Mouse (Mus musculus) heart, postnatal 36 days (tissue): ENCODE measurements at regions not wholly inside any gene's neighbourhood (a gene's known extent, or its start where the extent isn't known, plus 50 kb on each side); places are given as distances from the start of the nearest gene placed in this dataset.

Experiments
- DNase-seq, 2 experiments: peaks; one replicate each; pipeline ENCODE4 v3.0.0; 2021 to 2022
- intact Hi-C: fragments of 180-260 bp; cut with DNase I; formaldehyde crosslinking; loops from one replicate; pipeline ENCODE4 v1.15.1; 2025

- intact Hi-C loops: no loop called here
These were observed 413.4 kb upstream of the Impad1 start for GRCm38 (mm10) chr4:5206394-5207099.

GRCm38 (mm10) chr4:5205328-5206208 is 412.4 kb upstream of the Impad1 start:
- intact Hi-C loops: no loop called here
- no peak for DNase-seq

More at GRCm38 (mm10) chr4:5206394-5207099, 413.4 kb upstream of the Impad1 start:
- no peak for DNase-seq

GRCm38 (mm10) chr4:5194272-5194671 is 401.1 kb upstream of the Impad1 start:
- DNase-seq: no peak
- intact Hi-C loops: no loop called here

GRCm38 (mm10) chr4:5181591-5181990 is 388.4 kb upstream of the Impad1 start:
- DNase-seq: no peak
- intact Hi-C loops: no loop called here

- intact Hi-C loops: no loop called here
- DNase-seq: peak in 1 of 2 experiments; percentile 18
These were observed 386.0 kb upstream of the Impad1 start for GRCm38 (mm10) chr4:5178991-5179693.

GRCm38 (mm10) chr4:5165263-5165662 is 372.1 kb upstream of the Impad1 start:
- intact Hi-C loops: no loop called here
- DNase-seq: no peak

GRCm38 (mm10) chr4:5160931-5161330 is 367.8 kb upstream of the Impad1 start:
- DNase-seq: no peak
- intact Hi-C loops: no loop called here

- DNase-seq: peak; percentile 6 to 11
- intact Hi-C loops: no loop called here
These were observed 337.6 kb upstream of the Impad1 start for GRCm38 (mm10) chr4:5130726-5131125.

GRCm38 (mm10) chr4:5126059-5126458 is 332.9 kb upstream of the Impad1 start:
- intact Hi-C loops: no loop called here
- no peak for DNase-seq

GRCm38 (mm10) chr4:5098411-5098810 is 305.3 kb upstream of the Impad1 start:
- intact Hi-C loops: no loop called here
- DNase-seq: no peak

GRCm38 (mm10) chr4:5078723-5079122 is 285.6 kb upstream of the Impad1 start:
- intact Hi-C loops: no loop called here
- no peak for DNase-seq

GRCm38 (mm10) chr4:5074754-5075153 is 281.6 kb upstream of the Impad1 start:
- DNase-seq: no peak
- intact Hi-C loops: no loop called here

GRCm38 (mm10) chr4:5071243-5071642 is 278.1 kb upstream of the Impad1 start:
- DNase-seq: no peak
- intact Hi-C loops: no loop called here

- intact Hi-C loops: no loop called here
- no peak for DNase-seq
These were observed 266.3 kb upstream of the Impad1 start for GRCm38 (mm10) chr4:5059290-5059955.

- no peak for DNase-seq
- intact Hi-C loops: no loop called here
These were observed 236.8 kb upstream of the Impad1 start for GRCm38 (mm10) chr4:5029929-5030328.

GRCm38 (mm10) chr4:4987491-4987890 is 194.3 kb upstream of the Impad1 start:
- DNase-seq: no peak
- intact Hi-C loops: no loop called here

- no peak for DNase-seq
- intact Hi-C loops: no loop called here
These were observed 190.5 kb upstream of the Impad1 start for GRCm38 (mm10) chr4:4983474-4984194.

GRCm38 (mm10) chr4:4971800-4972319 is 178.7 kb upstream of the Impad1 start:
- intact Hi-C loops: no loop called here
- DNase-seq: no peak

GRCm38 (mm10) chr4:4948956-4949355 is 155.8 kb upstream of the Impad1 start:
- no peak for DNase-seq
- intact Hi-C loops: no loop called here

GRCm38 (mm10) chr4:4944498-4944897 is 151.3 kb upstream of the Impad1 start:
- no peak for DNase-seq
- intact Hi-C loops: no loop called here
